Mouse (Mus musculus) neural tube, embryonic 10.5 days (tissue): Measurements from ENCODE around the gene Folr2.

Experiments used
- DNase-seq: peaks from one replicate; pipeline ENCODE4 v3.0.0-alpha.2; 2017; ENCODE audit warnings: low spot score; ENCODE audit errors: extremely low spot score

The Folr2 gene

GRCm38 (mm10) chr7:101857094-101857493 lies at the start of gene Folr2:
TSS of gene Folr2 (minus strand) at chr7:101857194.
- DNase-seq = no peak

DNA sequence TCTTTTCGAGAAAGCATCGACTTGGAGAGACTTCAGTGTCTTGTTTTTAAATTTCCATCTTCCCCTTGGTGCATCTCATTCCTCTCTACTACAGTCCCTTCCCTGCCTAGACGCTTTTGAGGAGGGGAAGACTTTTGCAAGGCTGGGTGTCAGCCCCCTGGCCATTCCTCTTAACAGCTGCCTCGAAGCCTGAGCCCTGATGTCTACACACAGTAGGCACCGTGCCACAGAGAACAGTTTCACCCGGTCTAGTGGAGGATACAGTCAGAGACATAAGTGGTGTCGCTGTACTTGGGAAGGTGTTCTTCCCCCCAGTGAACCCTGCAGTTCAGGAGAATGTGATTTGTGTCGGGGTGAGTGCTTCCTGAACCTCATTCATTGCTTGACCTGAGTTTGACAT lies 49.7 kb upstream of the Folr2 start:
- DNase-seq = no peak

GRCm38 (mm10) chr7:101906287-101906681 lies 49.3 kb upstream of the Folr2 start, which contains the start of gene Tomt:
TSS of gene Tomt (minus strand) at chr7:101906359.
- no peak for DNase-seq

- DNase-seq = peak; percentile 99
These were observed 48.7 kb upstream of the Folr2 start, which contains the start of gene Lamtor1 for GRCm38 (mm10) chr7:101905561-101906286. TSS of gene Lamtor1 (plus strand) at chr7:101905904.

DNA sequence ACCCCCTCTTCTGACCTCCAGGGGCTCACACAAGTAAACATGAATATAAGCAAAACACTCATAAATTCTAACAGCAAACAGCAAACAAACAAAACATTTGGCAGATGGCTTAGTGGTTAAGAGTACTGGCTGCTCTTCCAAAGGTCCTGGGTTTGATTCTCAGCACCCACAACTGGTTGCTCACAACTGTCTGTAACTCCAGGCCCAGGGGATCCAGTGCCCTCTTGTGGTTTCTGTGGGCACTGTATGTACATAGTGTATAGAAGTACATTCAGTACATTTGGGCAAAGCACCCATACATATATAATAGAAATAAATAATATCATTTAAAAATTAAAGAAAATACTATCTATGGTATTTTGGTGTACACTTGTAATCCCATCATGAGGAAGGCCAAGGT lies 45.9 kb upstream of the Folr2 start:
- DNase-seq = no peak

DNA sequence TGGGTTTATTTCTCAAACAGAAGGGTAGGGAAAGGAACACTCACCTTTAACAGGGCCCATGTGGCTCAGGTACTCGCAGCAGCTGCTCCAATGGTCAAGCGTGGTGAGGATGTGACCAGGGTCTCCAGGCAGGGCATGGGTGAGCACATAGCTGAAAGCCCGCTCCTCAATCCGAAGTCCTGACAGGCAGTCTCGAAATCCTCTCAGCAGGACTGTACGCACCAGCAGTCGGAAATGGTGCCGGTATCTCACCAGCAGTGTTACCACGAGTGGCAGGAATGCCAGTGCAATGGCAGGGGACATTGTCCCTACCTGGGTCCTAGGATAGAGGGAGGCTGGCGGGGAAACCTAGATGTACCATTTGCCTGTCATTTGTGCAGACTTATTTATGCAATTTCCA lies 45.0 kb upstream of the Folr2 start:
- DNase-seq = no peak

DNA sequence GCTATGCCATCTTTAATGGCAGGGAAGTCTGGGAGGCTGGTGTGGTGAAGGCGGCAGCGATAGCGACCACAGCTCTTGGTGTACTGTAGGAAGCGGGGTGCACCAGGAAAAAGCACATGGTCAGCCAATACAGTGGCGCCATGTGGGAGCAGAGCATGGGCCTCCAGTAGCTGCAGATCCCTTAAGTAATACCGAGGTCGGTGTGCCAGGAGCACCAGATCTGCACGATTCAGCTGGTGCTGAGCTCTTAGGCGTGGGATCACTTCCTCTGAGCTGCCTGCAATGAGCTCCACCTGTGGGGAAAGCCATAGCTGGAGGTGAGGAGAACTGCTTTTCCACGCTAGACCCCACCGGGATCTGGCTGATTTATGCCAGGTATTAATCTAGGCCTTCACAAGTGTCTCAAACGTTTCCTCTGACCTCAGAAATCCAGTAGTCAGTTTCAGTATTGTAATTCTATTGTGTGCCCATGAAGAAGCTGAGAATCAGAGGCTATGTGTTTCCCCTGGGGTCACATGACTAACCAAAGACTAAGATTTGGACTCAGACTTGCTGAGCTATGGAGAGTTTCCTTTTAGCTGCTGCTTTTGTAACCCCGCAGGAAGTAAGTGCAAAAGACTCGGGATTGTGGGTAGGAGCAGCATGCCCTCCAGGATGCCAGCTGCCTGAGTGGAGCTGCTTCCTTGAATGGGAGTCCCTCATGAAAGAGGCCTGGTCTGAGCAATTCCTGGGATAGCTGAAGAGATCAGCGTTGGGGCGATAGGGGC lies 43.5 kb upstream of the Folr2 start:
- no peak for DNase-seq

DNA sequence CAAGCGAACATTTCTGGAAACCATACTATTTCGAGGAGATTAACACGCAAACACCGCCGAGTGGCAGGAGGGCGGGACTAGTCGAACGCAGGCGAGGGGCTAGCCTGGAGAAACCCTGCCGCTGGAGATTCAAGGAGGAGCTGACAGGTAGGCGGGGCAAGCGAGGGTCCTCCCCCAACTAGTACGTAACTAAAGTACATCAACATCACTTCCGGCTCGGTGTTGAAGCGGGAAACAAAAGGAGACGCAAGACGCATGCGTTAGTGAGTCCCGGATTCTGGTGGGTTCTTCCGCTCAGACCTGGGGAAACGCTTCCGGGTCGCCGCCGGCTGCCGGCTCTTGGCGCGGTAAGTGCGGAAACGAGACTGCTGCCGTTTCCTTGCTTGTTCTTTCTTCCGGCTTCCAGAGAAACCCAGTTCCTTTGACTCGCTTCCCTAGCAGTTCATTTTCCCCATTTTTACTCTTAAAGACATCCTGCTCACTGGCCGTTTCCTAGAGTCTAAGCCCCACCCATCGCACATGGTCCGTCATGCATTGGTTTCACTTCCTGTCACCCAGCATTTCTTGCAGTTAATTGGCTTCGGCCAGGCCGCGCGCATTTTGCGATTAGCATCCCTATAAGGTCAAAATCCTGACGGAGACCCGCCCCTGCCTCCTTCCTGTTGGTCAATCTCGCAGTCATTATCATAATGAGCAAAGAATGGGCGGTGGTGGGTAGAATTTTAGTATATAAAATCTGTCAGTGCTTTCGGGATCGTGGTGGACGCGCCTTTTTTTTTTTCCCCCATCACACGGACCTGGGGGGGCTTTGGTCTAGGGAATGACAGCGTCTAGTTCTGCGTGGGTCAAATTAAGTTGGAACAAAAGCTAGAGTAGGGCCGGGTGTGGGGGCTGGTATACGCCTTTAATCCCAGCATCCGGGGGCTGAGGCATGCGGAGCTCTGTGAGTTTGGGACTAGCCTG lies 39.4 kb upstream of the Folr2 start:
- DNase-seq = peak; percentile 95

GRCm38 (mm10) chr7:101895695-101896094 lies 38.7 kb upstream of the Folr2 start:
- DNase-seq = no peak

GRCm38 (mm10) chr7:101888460-101888859 lies 31.5 kb upstream of the Folr2 start:
- no peak for DNase-seq

- no peak for DNase-seq
These were observed 29.3 kb upstream of the Folr2 start for GRCm38 (mm10) chr7:101886274-101886673.

DNA sequence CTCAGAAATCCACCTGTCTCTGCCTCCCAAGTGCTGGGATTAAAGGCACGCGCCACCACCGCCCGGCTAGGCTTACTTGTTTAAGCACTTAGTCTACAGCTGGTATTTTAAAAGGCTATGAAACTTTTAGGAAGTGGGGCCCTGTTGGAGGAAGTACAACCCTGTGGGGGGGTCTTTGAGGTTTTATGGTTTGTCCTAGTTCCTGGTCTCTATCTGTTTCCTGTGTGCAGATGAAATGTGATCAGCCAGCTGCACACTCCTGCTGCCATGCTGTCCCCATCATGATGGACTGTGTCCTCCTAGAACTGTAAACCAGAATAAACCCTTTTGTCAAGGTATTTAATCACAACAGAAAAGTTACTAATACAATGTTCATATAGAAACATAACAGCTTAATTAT lies 27.2 kb upstream of the Folr2 start:
- no peak for DNase-seq

DNA sequence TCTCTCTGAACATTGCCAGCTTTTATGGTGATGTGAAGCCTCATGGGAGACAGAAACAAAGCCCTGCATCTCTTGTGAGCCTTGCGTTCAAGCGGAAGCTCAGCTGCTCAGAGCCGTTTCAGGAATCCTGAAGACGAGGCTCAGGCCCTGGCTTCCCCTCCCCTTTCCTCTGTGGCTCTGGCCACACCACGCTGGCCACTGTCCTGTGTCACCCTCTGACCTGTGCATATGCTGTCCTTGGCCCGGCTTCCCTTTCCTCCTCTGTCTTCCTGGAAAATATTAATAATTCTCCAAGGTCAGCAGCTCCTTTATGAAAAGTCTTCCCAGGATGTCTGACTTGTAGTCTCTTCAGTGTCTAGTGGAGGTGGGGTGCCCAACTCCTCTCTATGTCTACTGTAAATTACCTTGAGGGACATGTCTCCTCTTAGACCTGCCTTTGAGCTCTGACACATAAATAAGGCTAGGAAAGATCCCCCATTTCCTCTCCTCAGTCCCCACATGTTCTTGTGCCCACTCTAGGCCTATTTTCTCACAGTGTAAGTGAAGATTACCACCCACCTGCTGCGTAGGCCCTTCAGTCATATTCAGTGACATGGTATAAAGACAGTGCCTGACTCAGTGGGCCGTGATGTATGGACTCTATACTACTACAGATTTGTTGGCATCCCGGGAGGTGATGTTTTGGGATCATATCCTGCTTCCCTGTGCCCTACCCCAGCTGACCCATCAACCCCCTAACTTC lies 25.6 kb upstream of the Folr2 start:
- no peak for DNase-seq

GRCm38 (mm10) chr7:101880855-101881254 lies 23.9 kb upstream of the Folr2 start:
- no peak for DNase-seq

DNA sequence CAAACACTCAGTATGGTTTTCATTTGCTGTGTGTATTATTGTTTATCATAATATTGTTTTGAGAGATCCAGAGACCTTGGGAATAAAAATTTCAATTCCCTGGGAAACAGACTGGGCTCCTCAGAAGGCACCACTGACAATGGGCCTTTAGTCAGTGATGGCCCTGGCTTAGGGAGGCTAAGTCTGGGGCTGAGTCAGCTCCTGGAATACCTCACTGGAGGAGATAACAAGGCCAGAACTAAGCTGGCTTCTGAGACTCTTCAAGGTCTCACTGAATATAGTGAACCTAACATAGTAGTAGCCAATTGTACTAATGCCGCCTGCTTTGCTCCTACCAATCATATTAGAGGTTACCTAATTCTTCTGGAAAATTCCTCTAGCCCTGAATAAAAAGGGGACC lies 19.0 kb upstream of the Folr2 start:
- no peak for DNase-seq

DNA sequence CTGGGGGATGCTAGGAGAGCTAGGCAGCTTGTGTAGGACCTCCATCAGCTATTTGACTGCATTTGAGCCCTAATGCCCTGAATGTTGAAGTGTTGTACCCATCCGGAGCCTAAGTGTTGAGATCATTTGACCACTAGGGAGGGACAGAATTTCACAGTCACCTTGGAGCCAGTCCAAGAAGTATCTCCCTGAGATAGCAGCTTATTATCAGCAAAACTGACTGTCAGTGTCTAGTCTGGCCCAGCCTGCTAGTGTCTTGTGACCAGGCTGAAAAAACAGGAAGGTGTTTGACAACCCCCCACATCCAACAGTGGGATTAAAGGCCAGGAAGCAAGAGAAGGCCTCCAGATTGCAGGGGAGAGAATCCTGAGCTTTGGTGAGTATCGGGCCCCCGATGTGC lies 14.3 kb upstream of the Folr2 start:
- DNase-seq = no peak

- no peak for DNase-seq
These were observed 13.6 kb upstream of the Folr2 start, which contains the start of gene Folr1 for GRCm38 (mm10) chr7:101870629-101871028. TSS of gene Folr1 (minus strand) at chr7:101870788.

GRCm38 (mm10) chr7:101869163-101869500 lies 12.1 kb upstream of the Folr2 start:
- DNase-seq = no peak

DNA sequence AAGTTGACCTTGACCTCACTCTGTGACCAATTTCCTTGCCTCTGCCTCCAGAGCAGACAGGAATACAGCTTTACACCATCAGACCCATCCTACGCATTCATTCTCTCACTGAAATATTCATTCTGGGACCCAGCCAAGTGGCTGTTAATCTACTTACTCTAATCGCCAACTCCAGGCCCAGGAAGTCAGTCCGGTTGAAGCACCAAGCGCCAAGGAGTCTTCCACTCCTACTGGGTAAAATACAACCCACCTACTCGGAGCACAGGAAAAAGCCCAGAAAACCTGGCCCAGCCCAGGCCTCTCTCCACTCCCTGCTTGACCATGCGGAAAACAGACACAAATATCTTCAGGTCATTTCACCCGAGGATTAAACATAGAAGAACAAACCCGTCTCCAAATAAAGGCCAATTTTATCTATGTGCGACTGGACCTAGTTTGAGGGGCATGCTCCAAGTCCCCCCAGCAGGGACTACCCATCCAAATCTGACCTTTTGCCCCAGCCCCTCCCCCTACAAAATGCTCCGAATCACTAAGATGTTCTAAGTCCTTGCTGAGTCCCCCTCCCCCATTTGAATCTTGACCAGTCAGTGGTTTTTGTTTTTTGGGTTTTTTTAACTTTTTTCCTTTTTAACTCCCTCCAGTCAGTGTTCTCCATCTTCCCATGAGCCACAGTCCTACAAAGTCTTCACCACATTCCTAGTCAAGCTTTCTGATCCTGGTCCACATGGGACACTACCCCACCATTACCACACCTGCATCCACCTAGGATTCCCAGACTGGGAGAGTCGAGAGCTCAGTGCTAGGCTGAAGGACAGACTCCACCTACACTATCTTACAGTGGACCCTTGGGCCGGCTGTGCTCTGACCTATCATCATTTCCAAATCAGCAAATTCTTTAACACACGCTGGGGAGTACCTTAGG lies 11.5 kb upstream of the Folr2 start:
- no peak for DNase-seq

DNA sequence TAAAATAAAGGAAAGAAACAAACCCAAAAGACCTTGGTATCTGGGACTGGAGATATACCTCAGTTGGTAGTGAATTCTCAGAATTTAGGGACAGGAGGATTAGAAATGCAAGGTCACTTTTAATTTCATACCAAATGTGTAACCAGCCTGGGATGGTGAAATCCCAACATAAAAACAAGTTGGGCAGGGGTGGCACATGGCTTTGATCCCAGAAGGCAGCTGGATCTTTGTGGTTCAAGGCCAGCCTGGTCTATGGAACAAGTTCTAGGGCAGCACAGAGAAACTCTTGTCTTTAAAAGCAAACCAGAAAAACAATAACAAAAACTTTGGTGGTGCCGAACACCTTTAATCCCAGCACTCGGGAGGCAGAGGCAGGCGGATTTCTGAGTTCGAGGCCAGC lies 10.5 kb upstream of the Folr2 start:
- no peak for DNase-seq
